Mouse (Mus musculus) ovary, postnatal 10 days (tissue): ENCODE results near the gene Slc29a3.
A peak's percentile ranks its signal among the peaks of the same experiment; 100 is the strongest.

ENCODE experiments used
- DNase-seq: peaks from one replicate; pipeline ENCODE4 v3.0.0; 2022; ENCODE audit warnings: low spot score

The Slc29a3 gene

DNA sequence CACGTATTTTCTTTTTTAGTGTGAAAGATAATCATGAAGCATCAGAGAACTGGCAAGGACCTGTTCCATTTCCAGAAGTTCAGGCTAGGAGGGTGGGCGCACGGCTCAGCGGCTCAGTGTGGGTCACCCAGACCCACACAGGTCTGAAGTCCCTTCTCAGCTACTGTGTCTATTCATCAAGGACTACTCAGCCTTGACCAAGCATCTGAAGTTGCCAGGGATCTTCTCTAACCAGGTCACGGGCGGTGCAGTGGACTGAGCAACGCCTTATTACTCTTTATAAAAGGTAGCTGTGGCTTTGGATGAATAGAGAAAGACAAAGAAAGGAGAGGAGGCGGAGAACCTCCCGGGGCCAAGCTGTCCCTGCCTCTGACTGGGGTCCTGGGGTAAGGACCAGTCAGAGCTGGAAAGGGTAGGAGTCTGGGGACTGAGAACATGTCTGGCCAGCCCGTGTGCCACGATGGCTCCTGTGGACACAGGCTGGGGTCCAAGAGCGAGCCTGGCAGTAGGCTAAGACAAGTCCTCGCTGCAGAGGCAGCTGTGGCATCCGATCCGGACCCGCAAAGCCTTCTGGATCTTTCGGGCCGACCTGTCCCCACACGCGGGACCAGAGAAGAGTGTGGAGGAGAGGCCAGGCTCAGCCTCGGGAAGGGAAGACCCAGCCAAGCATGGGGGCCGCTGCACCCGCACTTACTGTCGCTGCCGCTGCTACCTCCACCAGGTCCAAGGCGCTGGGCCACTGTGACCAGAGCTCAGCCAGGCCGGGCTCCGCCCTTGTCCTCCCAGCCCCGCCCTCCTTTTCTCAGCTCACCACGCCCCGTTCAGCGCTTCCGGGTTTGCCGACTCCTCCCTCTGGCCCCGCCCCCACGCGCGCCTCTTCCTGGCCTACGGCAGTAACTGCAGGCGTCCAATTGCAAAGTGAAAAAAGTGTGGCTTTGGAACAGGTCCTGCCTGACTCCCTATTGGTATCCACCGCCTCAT lies at the start of gene Slc29a3:
TSS of gene Slc29a3 (minus strand) at position 755 of the 981 bp plus-strand sequence.
- DNase-seq: peak; percentile 91

DNA sequence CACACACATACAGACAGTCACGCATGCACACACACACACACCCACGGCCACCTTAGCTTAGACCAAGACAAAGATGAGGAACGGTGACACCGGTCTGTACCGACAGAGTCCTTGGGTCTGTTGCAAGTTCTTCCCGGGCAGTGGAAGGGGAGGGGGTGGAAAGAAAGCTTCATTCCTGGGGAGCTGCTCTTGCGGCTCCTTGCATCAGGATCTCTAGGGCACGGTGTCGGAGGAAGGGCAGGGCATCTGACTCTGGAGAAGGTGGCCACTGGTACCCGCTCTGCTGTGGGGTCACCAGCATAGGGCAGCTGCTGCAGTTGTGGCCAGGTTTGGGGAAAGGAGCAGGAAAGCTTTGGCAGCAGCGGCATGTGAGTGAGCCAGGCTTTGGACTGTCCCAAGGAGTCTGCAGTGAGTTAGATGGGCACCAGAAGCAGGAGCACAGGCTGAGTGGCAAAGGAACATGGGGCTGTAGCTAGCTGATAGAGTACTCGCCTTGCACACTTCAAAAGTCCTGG lies 49.4 kb upstream of the Slc29a3 start:
- DNase-seq: no peak

GRCm38 (mm10) chr10:60801168-60801897 lies 48.7 kb upstream of the Slc29a3 start:
- no peak for DNase-seq

- DNase-seq: no peak
Measured at GRCm38 (mm10) chr10:60800295-60801167, 47.9 kb upstream of the Slc29a3 start.

DNA sequence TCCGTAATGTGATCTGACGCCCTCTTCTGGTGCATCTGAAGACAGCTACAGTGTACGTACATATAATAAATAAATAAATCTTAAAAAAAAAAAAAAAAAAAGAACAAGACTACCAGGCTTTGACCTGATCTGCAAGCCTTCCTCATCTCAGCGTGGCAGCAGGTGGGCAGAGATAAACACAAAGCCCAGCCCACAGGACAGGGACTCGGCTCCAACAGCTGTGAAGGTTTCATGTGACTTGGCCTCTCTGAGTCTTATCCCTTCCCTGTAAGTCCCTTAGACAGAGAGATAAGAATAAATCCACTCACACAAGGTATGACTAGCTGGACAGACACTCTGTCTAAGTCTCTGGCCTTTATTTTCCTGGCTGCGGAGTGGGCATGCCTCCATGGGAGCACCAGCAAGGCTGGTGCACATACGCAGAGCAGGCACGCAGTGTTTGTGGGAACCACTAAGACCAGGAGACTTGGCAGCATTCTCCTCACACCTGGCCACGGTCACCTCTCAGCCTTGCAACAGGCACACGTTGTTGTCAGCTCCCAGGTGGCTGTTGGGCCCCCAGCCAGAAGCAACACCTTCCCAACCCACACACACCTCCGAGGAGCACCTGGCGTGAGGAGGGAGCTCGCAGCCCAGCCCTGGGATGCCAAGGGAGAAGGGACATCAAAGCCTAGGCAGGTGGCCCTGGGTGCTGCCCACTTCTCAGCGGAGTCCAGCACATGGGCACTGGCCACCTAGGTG lies 45.3 kb upstream of the Slc29a3 start:
- no peak for DNase-seq

- no peak for DNase-seq
Measured at GRCm38 (mm10) chr10:60796474-60796873, 43.9 kb upstream of the Slc29a3 start.

- no peak for DNase-seq
Measured at GRCm38 (mm10) chr10:60796028-60796427, 43.4 kb upstream of the Slc29a3 start.

GRCm38 (mm10) chr10:60794792-60795191 lies 42.2 kb upstream of the Slc29a3 start:
- DNase-seq: no peak

DNA sequence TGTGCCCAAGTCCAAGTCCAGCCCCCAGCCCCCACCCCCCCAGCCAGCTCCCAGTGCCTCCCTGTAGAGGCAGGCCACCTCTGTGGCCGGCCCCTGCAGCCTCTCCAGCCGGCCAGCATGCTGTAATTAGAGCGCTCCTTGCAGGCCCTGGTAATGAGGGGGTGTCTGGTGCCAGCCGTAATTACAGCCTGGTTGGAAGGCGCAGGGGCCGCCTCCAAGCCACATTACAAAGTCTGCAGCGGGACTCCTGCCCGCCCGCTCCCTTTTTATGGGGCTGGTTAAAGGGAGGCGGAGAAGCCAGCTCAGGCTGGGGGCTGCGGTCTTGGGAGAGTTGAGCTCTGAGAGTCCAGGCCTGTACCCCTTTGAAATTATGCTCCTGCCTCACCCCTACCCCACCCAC lies 41.8 kb upstream of the Slc29a3 start:
- DNase-seq: no peak

DNA sequence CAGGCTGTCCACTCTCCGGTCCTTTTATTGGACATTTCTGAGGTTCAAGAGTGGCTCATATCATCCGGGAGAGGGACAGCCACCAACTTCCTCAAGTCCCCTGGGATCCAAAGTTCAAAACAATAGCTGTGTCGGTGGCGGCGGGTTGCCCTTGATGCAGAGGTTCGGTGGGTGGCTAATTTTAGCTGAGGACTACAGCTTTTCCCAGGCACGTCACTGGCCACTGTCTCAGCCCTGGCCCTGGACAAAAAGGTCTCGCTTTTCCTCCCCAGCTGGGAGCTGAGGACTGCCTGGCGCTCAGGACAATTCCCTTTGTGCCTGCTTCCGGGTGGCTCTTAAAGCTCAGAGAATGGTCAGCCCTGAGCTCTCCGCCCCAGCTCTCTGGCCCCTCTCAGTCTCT lies 40.2 kb upstream of the Slc29a3 start:
- DNase-seq: no peak

GRCm38 (mm10) chr10:60792365-60792764 lies 39.8 kb upstream of the Slc29a3 start:
- no peak for DNase-seq

DNA sequence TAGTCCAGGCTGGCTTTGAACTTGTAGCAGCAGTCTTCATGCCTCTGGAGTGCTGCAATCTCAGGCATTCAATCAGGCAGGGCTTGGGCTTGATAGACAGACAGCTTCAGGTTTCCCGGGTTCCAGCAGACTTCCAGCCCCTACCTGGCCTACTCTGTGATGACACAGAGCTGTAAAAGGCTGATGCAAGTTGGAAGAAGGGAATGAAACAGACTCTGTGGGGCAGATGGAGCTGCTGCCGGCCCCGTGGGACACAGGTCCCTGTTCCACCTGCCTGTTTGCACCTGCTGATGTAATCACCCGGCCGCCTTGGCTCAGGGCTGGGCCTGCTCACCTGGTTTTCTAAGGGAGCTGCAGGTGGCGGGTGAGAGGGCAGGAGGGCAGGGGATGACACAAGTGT lies 38.3 kb upstream of the Slc29a3 start:
- DNase-seq: no peak

- no peak for DNase-seq
Measured at GRCm38 (mm10) chr10:60787303-60788074, 34.9 kb upstream of the Slc29a3 start.

GRCm38 (mm10) chr10:60783608-60784007 lies 31.0 kb upstream of the Slc29a3 start:
- DNase-seq: no peak

- peak; percentile 62 for DNase-seq
Measured at GRCm38 (mm10) chr10:60779628-60780027, 27.0 kb upstream of the Slc29a3 start.

DNA sequence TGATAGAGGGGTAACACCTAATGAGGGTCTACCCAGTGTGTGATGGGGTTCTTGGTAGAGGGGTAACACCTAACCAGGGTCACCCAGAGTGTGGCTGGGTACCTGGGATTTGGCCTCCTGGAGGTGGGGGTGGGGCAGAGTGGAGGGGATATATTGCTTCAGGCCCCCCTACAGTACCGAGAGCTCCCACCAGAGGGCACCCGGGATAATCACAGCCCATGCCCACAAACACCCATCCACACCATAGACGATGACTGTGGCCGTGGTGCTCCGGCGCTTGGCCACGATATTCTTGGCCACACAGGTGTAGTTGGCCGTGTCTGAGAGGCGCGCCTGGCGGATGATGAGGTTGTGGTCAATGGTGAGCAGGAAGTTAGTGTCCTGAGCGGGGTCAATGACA lies 25.9 kb upstream of the Slc29a3 start:
- DNase-seq: no peak

DNA sequence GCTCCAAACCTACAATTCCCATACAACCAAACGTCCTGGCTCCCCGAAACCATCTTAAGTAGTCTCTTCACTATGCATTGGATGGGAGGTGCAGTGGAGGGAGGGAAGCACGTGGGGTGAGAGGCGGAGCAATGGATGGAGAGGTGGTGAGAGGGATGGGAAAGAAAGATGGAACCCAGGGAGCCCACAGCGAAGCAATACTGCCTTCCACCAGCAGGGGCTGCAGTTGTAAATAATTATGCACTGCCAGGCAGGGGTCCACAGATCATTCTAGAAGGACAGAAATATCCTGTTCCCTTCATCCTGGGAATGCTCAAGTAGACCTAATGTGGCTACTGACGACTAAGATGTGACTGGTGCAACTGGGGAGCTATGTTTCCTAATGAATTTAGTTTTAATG lies 22.9 kb upstream of the Slc29a3 start:
- DNase-seq: no peak

DNA sequence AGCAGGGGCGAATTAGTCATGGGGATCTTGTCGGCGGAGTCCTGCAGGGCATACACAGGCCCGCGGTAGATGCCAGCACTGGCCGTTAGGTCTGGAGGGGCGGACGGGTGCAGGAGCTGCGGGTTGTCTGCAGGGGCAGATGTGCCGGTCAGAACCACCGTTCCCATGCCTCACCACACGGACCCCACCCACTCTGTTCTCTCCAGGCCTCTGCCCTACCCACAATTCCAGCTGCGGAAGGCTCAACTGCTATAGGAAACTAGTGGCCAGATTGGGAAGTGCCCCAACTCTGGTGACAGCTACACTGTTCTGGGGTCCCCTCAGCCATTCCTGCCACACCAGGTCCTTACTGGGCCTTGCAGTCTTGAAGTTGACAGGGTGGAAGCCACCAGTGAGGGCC lies 22.0 kb upstream of the Slc29a3 start:
- DNase-seq: no peak

DNA sequence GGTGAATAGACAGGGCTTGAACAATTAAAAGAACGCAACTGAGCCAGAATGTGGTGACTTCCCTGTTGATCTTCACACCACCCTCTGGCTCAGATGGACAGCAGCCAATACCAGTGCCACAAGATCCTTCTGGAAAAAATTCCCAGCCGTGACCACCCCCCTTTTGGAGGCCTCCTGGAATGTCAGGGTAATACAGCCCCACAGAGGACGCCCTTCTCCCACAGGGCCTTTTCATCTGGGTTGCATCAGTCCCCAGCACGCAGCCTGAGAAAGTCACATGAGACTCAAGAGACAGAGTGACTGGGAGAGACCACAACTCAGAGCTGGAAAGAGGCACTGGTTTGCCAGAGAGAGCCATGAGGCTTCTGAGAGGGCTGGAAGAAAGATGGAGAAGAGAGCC lies 18.3 kb upstream of the Slc29a3 start:
- DNase-seq: no peak

DNA sequence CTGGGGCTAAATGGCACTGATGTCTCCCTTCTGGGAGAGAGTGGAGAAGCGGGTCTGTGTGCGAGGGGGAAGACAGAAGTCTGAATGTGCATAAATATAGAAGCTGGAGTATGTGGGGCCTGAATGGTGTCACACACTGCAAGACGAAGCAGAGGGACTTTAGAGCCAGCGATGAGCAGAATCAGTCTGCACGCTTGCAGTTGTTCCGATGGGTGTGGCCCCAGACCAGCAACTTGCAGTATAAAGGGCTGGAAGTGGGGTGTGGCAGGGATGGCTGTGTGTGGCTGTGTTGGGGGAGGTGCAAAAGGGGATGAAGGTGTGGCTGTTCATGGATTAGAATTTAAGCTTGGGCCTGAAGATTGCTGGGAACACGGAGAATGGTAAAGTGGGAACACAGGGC lies 16.0 kb upstream of the Slc29a3 start:
- no peak for DNase-seq
